Mouse (Mus musculus): Measurements from ENCODE around the gene Plpp2.

Plpp2 gene

GRCm38 (mm10) chr10:79528081-79528480 lies 5.5 kb downstream of the Plpp2 start:
- no peak for DNase-seq (ENCODE audit: low spot score)

- no peak for DNase-seq (ENCODE audit: low spot score)
Measured at GRCm38 (mm10) chr10:79527453-79527845, 6.1 kb downstream of the Plpp2 start.

- DNase-seq (ENCODE audit: low spot score) = no peak
Measured at GRCm38 (mm10) chr10:79526661-79527452, 6.7 kb downstream of the Plpp2 start.

- DNase-seq (ENCODE audit: low spot score) = no peak
Measured at GRCm38 (mm10) chr10:79525456-79526325, 7.9 kb downstream of the Plpp2 start.

GRCm38 (mm10) chr10:79524433-79524832 lies 9.2 kb downstream of the Plpp2 start:
- DNase-seq (ENCODE audit: low spot score) = no peak

GRCm38 (mm10) chr10:79506709-79507108 lies 26.9 kb downstream of the Plpp2 start:
- DNase-seq (ENCODE audit: low spot score) = no peak

- no peak for DNase-seq (ENCODE audit: low spot score)
Measured at GRCm38 (mm10) chr10:79502830-79503644, 30.6 kb downstream of the Plpp2 start.

GRCm38 (mm10) chr10:79496701-79497288 lies 36.8 kb downstream of the Plpp2 start:
- DNase-seq (ENCODE audit: low spot score) = no peak

- DNase-seq (ENCODE audit: low spot score) = no peak
Measured at GRCm38 (mm10) chr10:79495886-79496285, 37.7 kb downstream of the Plpp2 start.
